Mouse (Mus musculus) forebrain, embryonic 11.5 days (tissue): ENCODE measurements around the gene Golph3. TPM values are rescaled to one million over a fixed set of nuclear protein-coding genes. Genes with fewer than 3 reads are reported as not detected.

Experiments
- ATAC-seq: fragments of 200-750 bp; cut with Nextera tagmentation; replicated peaks from 2 replicates; pipeline ENCODE4 v1.8.0; 2017; ENCODE audit warnings: moderate TSS enrichment; ENCODE audit not compliant: low FRiP score
- DNase-seq: peaks from one replicate; pipeline ENCODE4 v3.0.0-alpha.2; 2017; ENCODE audit warnings: low spot score
- H3K27ac ChIP-seq: fragments of 300-500 bp; sonication (generic); 2 replicates; pipeline ENCODE4 v1.5.1; 2014; ENCODE audit warnings: low read depth, low read length
- H3K27me3 ChIP-seq: fragments of 300-500 bp; sonication (generic); 2 replicates; pipeline ENCODE4 v1.6.1; 2014; ENCODE audit warnings: mild to moderate bottlenecking, low read length, mixed read lengths; ENCODE audit not compliant: control insufficient read depth, insufficient read depth
- H3K36me3 ChIP-seq: fragments of 300-500 bp; sonication (generic); 2 replicates; pipeline ENCODE4 v1.6.1; 2014; ENCODE audit warnings: mild to moderate bottlenecking, low read length, moderate library complexity, mixed read lengths; ENCODE audit not compliant: control insufficient read depth, insufficient read depth
- H3K4me1 ChIP-seq: fragments of 300-500 bp; sonication (generic); replicated peaks from 2 replicates; pipeline ENCODE4 v1.6.1; 2014; ENCODE audit warnings: low read length, mixed read lengths; ENCODE audit not compliant: control insufficient read depth, insufficient read depth
- H3K4me2 ChIP-seq: fragments of 300-500 bp; sonication (generic); 2 replicates; pipeline ENCODE4 v1.6.1; 2014; ENCODE audit warnings: low read depth, mild to moderate bottlenecking, low read length, moderate library complexity, mixed read lengths; ENCODE audit not compliant: severe bottlenecking
- H3K4me3 ChIP-seq: fragments of 300-500 bp; sonication (generic); 2 replicates; pipeline ENCODE4 v1.5.1; 2014; ENCODE audit warnings: low read depth, low read length
- H3K9ac ChIP-seq: fragments of 300-500 bp; sonication (generic); 2 replicates; pipeline ENCODE4 v1.6.1; 2014; ENCODE audit warnings: low read length
- H3K9me3 ChIP-seq: fragments of 300-500 bp; sonication (generic); 2 replicates; pipeline ENCODE4 v1.6.1; 2016; ENCODE audit warnings: low read length, mixed read lengths; ENCODE audit not compliant: control insufficient read depth
- WGBS: fragments of 180-500 bp; shearing (Covaris S2); extraction: QIAGEN DNeasy Blood & Tissue Kit; methylation state at CpG from one replicate; pipeline ENCODE4 v1.1.7; 2014; 5-methylcytosine and 5-hydroxymethylcytosine counted together
- polyA plus RNA-seq: library from polyadenylated mRNA; unstranded; fragments of >200 nt; fragmentation: Nextera tagmentation; extraction: Ambion mirVana; gene quantifications from 2 replicates; pipeline ENCODE4 v1.2.1, GENCODE M21; 2014

Gene Golph3
- polyA plus RNA-seq, 1 experiment from 2014 or later = 103 TPM

DNA sequence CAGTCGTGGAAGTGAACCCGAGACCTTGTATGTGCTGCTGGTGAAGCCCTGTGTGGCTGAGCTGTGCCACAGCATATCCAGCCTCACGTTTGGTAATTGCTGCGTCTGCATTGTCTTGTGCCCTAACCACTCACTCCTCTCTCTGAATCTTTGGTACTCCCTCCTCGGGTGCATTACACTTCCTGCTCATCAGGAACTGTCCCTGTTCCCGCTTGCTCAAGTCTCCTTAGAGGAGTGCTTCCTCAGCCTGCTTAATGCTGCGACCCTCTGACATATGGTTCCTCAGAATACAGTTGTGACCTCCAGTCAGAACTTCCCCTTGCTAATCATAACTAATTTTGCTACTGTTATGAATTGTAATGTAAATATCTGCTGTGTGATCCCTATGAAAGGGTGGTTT is 34.7 kb downstream of the Golph3 start:
- Histone ChIP-seq H3K36me3 (peaks cover 8% of the 10 kb centered on the region; the same call in 1 of the 2 replicates), H3K9ac (no peak overlapping the region), H3K4me2 (no peak overlapping the region), H3K4me3 (no peak overlapping the region), H3K27me3 (no peaks in the 10 kb centered on the region), H3K4me1 (no peaks in the 10 kb centered on the region), H3K27ac (no peak overlapping the region), H3K9me3 (no peaks in the 10 kb centered on the region)
- 86% methylated on average over 7 of the region's 7 CpGs for WGBS
- DNase-seq (no peak), ATAC-seq (no peak)

DNA sequence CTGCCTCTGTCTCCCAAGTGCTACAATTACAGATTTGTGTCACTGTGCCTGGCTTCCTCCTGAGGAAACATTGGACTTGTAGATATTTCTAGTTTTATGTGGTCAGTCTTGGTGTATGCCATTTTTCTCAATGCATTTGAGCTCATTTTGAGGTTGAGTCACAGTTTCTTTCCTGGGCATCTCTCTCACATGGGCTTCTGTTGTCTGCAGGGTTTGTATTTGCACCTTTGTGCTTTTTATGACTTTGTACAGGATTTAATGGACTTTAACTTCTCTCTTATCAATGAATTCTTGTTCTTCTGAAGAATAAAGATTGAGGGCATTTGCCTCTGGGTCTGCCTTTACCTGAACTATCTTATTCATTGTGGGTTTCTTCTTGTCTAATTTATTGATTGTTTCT is 36.2 kb downstream of the Golph3 start:
- peaks cover 6% of the 10 kb centered on the region; the same call in 1 of the 2 replicates for H3K36me3 ChIP-seq
- H3K9ac ChIP-seq = no peak overlapping the region
- H3K9me3 ChIP-seq = no peaks in the 10 kb centered on the region
- H3K27ac ChIP-seq = no peak overlapping the region
- no peak overlapping the region for H3K4me3 ChIP-seq
- H3K4me1 ChIP-seq = no peaks in the 10 kb centered on the region
- H3K4me2 ChIP-seq = no peak overlapping the region
- DNase-seq (no peak), ATAC-seq (no peak)
- H3K27me3 ChIP-seq = no peaks in the 10 kb centered on the region

- Histone ChIP-seq H3K36me3 (peaks cover 2% of the 10 kb centered on the region; the same call in 1 of the 2 replicates), H3K27ac (no peak overlapping the region), H3K9ac (no peak overlapping the region), H3K4me3 (no peak overlapping the region), H3K4me1 (no peaks in the 10 kb centered on the region), H3K9me3 (no peaks in the 10 kb centered on the region), H3K4me2 (no peak overlapping the region), H3K27me3 (no peaks in the 10 kb centered on the region)
- DNase-seq = no peak
- no peak for ATAC-seq
- WGBS = 95% methylated on average over 5 of the region's 5 CpGs
These were observed 37.1 kb downstream of the Golph3 start for GRCm38 (mm10) chr15:12358384-12358783.

GRCm38 (mm10) chr15:12360519-12361212 is 39.4 kb downstream of the Golph3 start:
- Histone ChIP-seq H3K4me1 (peaks cover 2% of the 10 kb centered on the region; the same call in 1 of the 2 replicates), H3K9me3 (no peaks in the 10 kb centered on the region), H3K4me3 (no peak overlapping the region), H3K9ac (no peak overlapping the region), H3K27ac (no peak overlapping the region), H3K27me3 (no peaks in the 10 kb centered on the region), H3K4me2 (no peak overlapping the region), H3K36me3 (no peaks in the 10 kb centered on the region)
- 83% methylated on average over 19 of the region's 19 CpGs for WGBS
- ATAC-seq (no peak), DNase-seq (no peak)

DNA sequence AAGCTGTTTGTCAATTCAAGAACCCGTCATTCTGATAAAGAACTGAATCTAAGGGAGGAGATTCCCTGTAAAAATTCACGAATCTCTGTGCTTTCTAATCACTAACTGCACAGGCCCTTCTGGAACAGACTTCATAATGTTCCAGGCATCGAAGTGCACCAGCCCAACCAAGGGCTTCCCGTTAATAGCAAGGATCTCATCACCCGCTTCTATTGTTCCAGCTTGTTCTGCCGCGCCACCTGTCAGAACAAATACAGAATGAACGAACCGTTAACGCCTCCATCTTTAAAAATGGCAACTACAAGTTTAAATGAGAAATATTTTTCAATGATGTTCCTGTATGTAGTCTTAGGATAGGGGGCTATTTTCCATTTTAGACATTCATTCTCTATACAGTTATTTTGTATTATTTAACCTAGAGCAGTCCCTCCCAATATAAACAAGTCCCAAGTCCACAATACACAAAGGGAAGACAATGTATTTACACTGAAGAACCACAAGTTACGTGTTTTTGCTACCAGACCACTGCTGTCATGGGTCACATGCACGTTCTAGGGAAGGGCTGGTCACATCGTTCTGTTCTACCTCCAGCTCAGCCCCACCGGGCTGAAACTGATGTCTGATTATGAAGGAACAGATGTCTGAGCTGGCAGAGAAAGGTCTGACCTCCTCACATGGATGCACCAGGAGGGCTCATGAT is 40.9 kb downstream of the Golph3 start:
- Histone ChIP-seq H3K4me2 (no peak overlapping the region), H3K36me3 (no peaks in the 10 kb centered on the region), H3K4me1 (peaks cover 7% of the 10 kb centered on the region; the same call in 1 of the 2 replicates), H3K27ac (no peak overlapping the region), H3K9ac (no peak overlapping the region), H3K27me3 (no peaks in the 10 kb centered on the region), H3K9me3 (no peaks in the 10 kb centered on the region), H3K4me3 (no peak overlapping the region)
- WGBS = 93% methylated on average over 14 of the region's 14 CpGs
- ATAC-seq (no peak), DNase-seq (no peak)

GRCm38 (mm10) chr15:12362701-12363040 is 41.4 kb downstream of the Golph3 start:
- DNase-seq (no peak), ATAC-seq (no peak)
- Histone ChIP-seq H3K9ac (no peak overlapping the region), H3K4me2 (no peak overlapping the region), H3K4me1 (peaks cover 7% of the 10 kb centered on the region; the same call in 1 of the 2 replicates), H3K9me3 (no peaks in the 10 kb centered on the region), H3K36me3 (no peaks in the 10 kb centered on the region), H3K27me3 (no peaks in the 10 kb centered on the region), H3K4me3 (no peak overlapping the region), H3K27ac (no peak overlapping the region)
- WGBS = 91% methylated on average over 6 of the region's 6 CpGs

GRCm38 (mm10) chr15:12364096-12364495 is 42.8 kb downstream of the Golph3 start:
- no peak overlapping the region for H3K4me3 ChIP-seq
- no peak overlapping the region for H3K27ac ChIP-seq
- no peak for ATAC-seq
- H3K9ac ChIP-seq = no peak overlapping the region
- no peaks in the 10 kb centered on the region for H3K27me3 ChIP-seq
- no peak for DNase-seq
- 88% methylated on average over 4 of the region's 4 CpGs for WGBS
- no peaks in the 10 kb centered on the region for H3K36me3 ChIP-seq
- H3K4me1 ChIP-seq = peaks cover 11% of the 10 kb centered on the region; the same call in 1 of the 2 replicates
- no peaks in the 10 kb centered on the region for H3K9me3 ChIP-seq
- H3K4me2 ChIP-seq = no peak overlapping the region

GRCm38 (mm10) chr15:12365416-12366071 is 44.3 kb downstream of the Golph3 start:
- H3K27me3 ChIP-seq = no peaks in the 10 kb centered on the region
- no peak; the same call in 1 of the 2 replicates for ATAC-seq
- H3K4me3 ChIP-seq = no peak overlapping the region
- H3K36me3 ChIP-seq = no peaks in the 10 kb centered on the region
- no peak overlapping the region for H3K9ac ChIP-seq
- WGBS = 84% methylated on average over 15 of the region's 15 CpGs
- DNase-seq = no peak
- no peaks in the 10 kb centered on the region for H3K9me3 ChIP-seq
- H3K4me2 ChIP-seq = no peak overlapping the region
- H3K4me1 ChIP-seq = peaks cover 11% of the 10 kb centered on the region; the same call in 1 of the 2 replicates
- H3K27ac ChIP-seq = no peak overlapping the region
